Comparison of ENCODE assay signal across 24 mouse cellular contexts in the genomic region with DNA sequence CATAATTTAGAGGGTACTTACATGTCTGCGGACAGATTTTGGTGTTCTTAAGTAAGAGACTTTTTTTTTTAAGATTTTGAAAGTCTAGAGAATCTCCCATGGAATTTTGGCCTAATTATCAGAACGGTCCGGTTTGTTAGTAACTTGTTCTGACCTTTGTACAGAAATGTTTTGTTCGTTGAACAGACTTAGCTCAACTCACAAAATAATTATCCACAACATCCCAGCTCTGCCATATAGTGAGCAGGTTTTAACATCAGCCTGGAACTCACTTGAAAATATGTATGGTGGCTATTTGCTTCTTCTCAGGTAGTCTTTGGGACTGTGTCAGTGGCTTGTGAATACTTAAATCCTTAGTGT.
A peak's percentile ranks its signal among the peaks of the same experiment; 100 is the strongest.
DNase-seq lines count a peak whose midpoint lies in the region; ATAC-seq and TF ChIP-seq lines count a peak whose summit lies in the region.
"Had no signal": no experiment of that assay in that cellular context is flagged by ENCODE, and none has a peak within 500 bp of the region (broad histone marks: within the 10 kb centered on the region; RNA-seq: fewer than 3 reads in every experiment).

No protein-coding gene starts in this region.

- TF ChIP-seq CTCF in kidney, adult 2 months (conservative IDR thresholded peaks at IDR 0.05; ENCODE audit: insufficient read depth, insufficient read length, low read depth, low read length): no peak
- no peak for TF ChIP-seq CTCF in liver, adult 2 months (IDR thresholded peaks at IDR 0.05; ENCODE audit: low read depth, low read length)

- H3K36me3 ChIP-seq in kidney, adult 2 months (ENCODE audit: control insufficient read depth, insufficient read depth, low read length): no peaks in the 10 kb centered on the region
- no peaks in the 10 kb centered on the region for H3K36me3 ChIP-seq in liver, adult 2 months (ENCODE audit: control insufficient read depth, insufficient read depth, low read length)
- no peaks in the 10 kb centered on the region for H3K36me3 ChIP-seq in midbrain, embryonic 12.5 days
- H3K36me3 ChIP-seq in midbrain, embryonic 14.5 days (ENCODE audit: control insufficient read depth, insufficient read depth, low read length): no peaks in the 10 kb centered on the region
- H3K36me3 ChIP-seq: embryonic facial prominence, embryonic 13.5 days; forebrain, embryonic 10.5 days; heart, embryonic 10.5 days; heart, embryonic 13.5 days; hindbrain, embryonic 12.5 days had no signal

- DNase-seq in kidney, adult 2 months: peak; percentile 63
- no peak for DNase-seq in kidney, adult 18-20 months
- DNase-seq in liver, adult 2 months (ENCODE audit: extremely low read depth, low read depth, low spot score): peak; percentile 75
- no peak for DNase-seq in liver
- DNase-seq in midbrain, embryonic 14.5 days: no peak
- DNase-seq: adrenal gland, adult 2 months; adrenal gland, postnatal 14 days; cerebellum, adult 11 months; cerebellum, adult 2 months; cerebellum, adult 9-11 months; cerebellum, postnatal 25 days; gastrocnemius, postnatal 10 days; gastrocnemius, postnatal 36 days; heart, adult 2 months; heart, postnatal 14 days; heart, postnatal 4 days had no signal

- H3K27me3 ChIP-seq in kidney, adult 2 months (replicated peaks; ENCODE audit: control insufficient read depth, insufficient read depth, low read length): no peaks in the 10 kb centered on the region
- H3K27me3 ChIP-seq in liver, adult 2 months (ENCODE audit: control insufficient read depth, insufficient read depth, low read length): no peaks in the 10 kb centered on the region
- H3K27me3 ChIP-seq in midbrain, embryonic 12.5 days: no peaks in the 10 kb centered on the region; the same call in 1 of the 2 replicates
- no peaks in the 10 kb centered on the region for H3K27me3 ChIP-seq in midbrain, embryonic 14.5 days (ENCODE audit: control insufficient read depth, insufficient read depth, low read length)
- H3K27me3 ChIP-seq: embryonic facial prominence, embryonic 13.5 days; hindbrain, embryonic 12.5 days had no signal

- H3K79me2 ChIP-seq in liver, adult 2 months (ENCODE audit: control insufficient read depth, insufficient read depth, low read length): peaks cover 26% of the 10 kb centered on the region; the same call in 1 of the 2 replicates

- no peak for TF ChIP-seq POLR2A in kidney, adult 2 months (IDR thresholded peaks at IDR 0.05; ENCODE audit: low read depth, low read length)
- no peak for TF ChIP-seq POLR2A in liver, adult 2 months (IDR thresholded peaks at IDR 0.05; ENCODE audit: extremely low read depth, insufficient read depth, low read length)

- no peak overlapping the region for H3K4me3 ChIP-seq in kidney, adult 2 months (ENCODE audit: insufficient read depth, low read depth, low read length)
- H3K4me3 ChIP-seq in liver, adult 2 months (ENCODE audit: insufficient read depth, low read depth, low read length): no peak overlapping the region
- no peak overlapping the region for H3K4me3 ChIP-seq in midbrain, embryonic 12.5 days
- H3K4me3 ChIP-seq in midbrain, embryonic 14.5 days (replicated peaks; ENCODE audit: low read depth, low read length): no peak overlapping the region
- H3K4me3 ChIP-seq: embryonic facial prominence, embryonic 13.5 days; forebrain, embryonic 13.5 days; heart, adult 2 months; heart, embryonic 10.5 days; heart, embryonic 13.5 days; hindbrain, embryonic 12.5 days had no signal

- WGBS in kidney, adult 2 months: 38% methylated on average over 4 of the region's 4 CpGs
- WGBS in liver, adult 2 months: 17% methylated on average over 4 of the region's 4 CpGs
- WGBS in midbrain, embryonic 12.5 days: 77% methylated on average over 4 of the region's 4 CpGs
- WGBS in midbrain, embryonic 14.5 days: 57% methylated on average over 4 of the region's 4 CpGs

- peak overlapping the region; percentile 95 for H3K27ac ChIP-seq in kidney, adult 2 months (ENCODE audit: insufficient read depth, low read depth, low read length)
- peak overlapping the region; percentile 62 for H3K27ac ChIP-seq in liver, adult 2 months (replicated peaks; ENCODE audit: insufficient read depth, low read depth, low read length)
- H3K27ac ChIP-seq in midbrain, embryonic 12.5 days (replicated peaks): peak overlapping the region; percentile 42; the same call in 1 of the 2 replicates
- no peak overlapping the region for H3K27ac ChIP-seq in midbrain, embryonic 14.5 days (replicated peaks; ENCODE audit: low read depth, low read length)
- H3K27ac ChIP-seq: forebrain, embryonic 13.5 days; heart, adult 2 months; heart, embryonic 10.5 days; heart, embryonic 13.5 days; hindbrain, embryonic 12.5 days had no signal

- H3K9me3 ChIP-seq in midbrain, embryonic 12.5 days: no peaks in the 10 kb centered on the region
- H3K9me3 ChIP-seq in midbrain, embryonic 14.5 days (ENCODE audit: control insufficient read depth, low read length): no peaks in the 10 kb centered on the region
- H3K9me3 ChIP-seq: embryonic facial prominence, embryonic 13.5 days; forebrain, embryonic 10.5 days; forebrain, embryonic 13.5 days; heart, embryonic 10.5 days; hindbrain, embryonic 12.5 days had no signal

- peaks cover 54% of the 10 kb centered on the region for H3K4me1 ChIP-seq in kidney, adult 2 months (ENCODE audit: control insufficient read depth, insufficient read depth, low read length)
- peaks cover 34% of the 10 kb centered on the region for H3K4me1 ChIP-seq in liver, adult 2 months (ENCODE audit: control insufficient read depth, insufficient read depth, low read length)
- H3K4me1 ChIP-seq in midbrain, embryonic 12.5 days: peaks cover 25% of the 10 kb centered on the region
- peaks cover 21% of the 10 kb centered on the region for H3K4me1 ChIP-seq in midbrain, embryonic 14.5 days (ENCODE audit: control insufficient read depth, insufficient read depth, low read length)
- H3K4me1 ChIP-seq: heart, embryonic 13.5 days had no signal

- no peak overlapping the region for H3K9ac ChIP-seq in liver, adult 2 months (ENCODE audit: low read depth, low read length)
- no peak overlapping the region for H3K9ac ChIP-seq in midbrain, embryonic 12.5 days (replicated peaks)
- no peak overlapping the region for H3K9ac ChIP-seq in midbrain, embryonic 14.5 days (replicated peaks; ENCODE audit: low read length)
- H3K9ac ChIP-seq: embryonic facial prominence, embryonic 13.5 days; forebrain, embryonic 13.5 days; heart, embryonic 13.5 days; hindbrain, embryonic 12.5 days had no signal

- no peak overlapping the region for H3K4me2 ChIP-seq in midbrain, embryonic 12.5 days (replicated peaks)
- no peak overlapping the region for H3K4me2 ChIP-seq in midbrain, embryonic 14.5 days (ENCODE audit: low read length)
- H3K4me2 ChIP-seq: embryonic facial prominence, embryonic 13.5 days; heart, embryonic 13.5 days; hindbrain, embryonic 12.5 days had no signal

- no peak for ATAC-seq in midbrain, embryonic 12.5 days (ENCODE audit: low FRiP score, low read depth)
- no peak for ATAC-seq in midbrain, embryonic 14.5 days (ENCODE audit: low FRiP score, low TSS enrichment)
- ATAC-seq: CD4-positive, CD25-positive, alpha-beta regulatory T cell, adult 4 months had no signal

Comparison
In these comparisons a context has a peak if more than half of its experiments do, and no peak if none do; other contexts are left out.
1. DNase-seq: peak in kidney, adult 2 months (single experiment) and liver, adult 2 months (single experiment); none in kidney, adult 18-20 months (single experiment), liver (single experiment) and midbrain, embryonic 14.5 days (single experiment).